Mouse (Mus musculus) forebrain, embryonic 12.5 days (tissue): ENCODE results near the gene Gm13283. TPM values are rescaled to one million over a fixed set of nuclear protein-coding genes. Genes with fewer than 3 reads are reported as not detected.
"Not testable (repeated sequence)": the region's sequence is repeated elsewhere in the genome, so short reads cannot be mapped to it uniquely, and the experiment has no call there.

Experiments used
- ATAC-seq: fragments of 200-750 bp; cut with Nextera tagmentation; 2 replicates; pipeline ENCODE4 v1.8.0; 2017; ENCODE audit warnings: moderate TSS enrichment; ENCODE audit not compliant: low FRiP score
- H3K27ac ChIP-seq: fragments of 300-500 bp; sonication (generic); 2 replicates; pipeline ENCODE4 v1.5.1; 2016; ENCODE audit warnings: mild to moderate bottlenecking
- H3K27me3 ChIP-seq: fragments of 300-500 bp; sonication (generic); 2 replicates; pipeline ENCODE4 v1.6.1; 2016; ENCODE audit warnings: mild to moderate bottlenecking
- H3K36me3 ChIP-seq: fragments of 300-500 bp; sonication (generic); replicated peaks from 2 replicates; pipeline ENCODE4 v1.6.1; 2016; ENCODE audit warnings: mild to moderate bottlenecking
- H3K4me1 ChIP-seq: fragments of 300-500 bp; sonication (generic); 2 replicates; pipeline ENCODE4 v1.6.1; 2016
- H3K4me2 ChIP-seq: fragments of 300-500 bp; sonication (generic); 2 replicates; pipeline ENCODE4 v1.6.1; 2016; ENCODE audit warnings: mild to moderate bottlenecking, moderate library complexity
- H3K4me3 ChIP-seq: fragments of 300-500 bp; sonication (generic); replicated peaks from 2 replicates; pipeline ENCODE4 v1.5.1; 2016; ENCODE audit warnings: mild to moderate bottlenecking
- H3K9ac ChIP-seq: fragments of 300-500 bp; sonication (generic); 2 replicates; pipeline ENCODE4 v1.6.1; 2016; ENCODE audit warnings: mild to moderate bottlenecking
- H3K9me3 ChIP-seq: fragments of 300-500 bp; sonication (generic); 2 replicates; pipeline ENCODE4 v1.6.1; 2016
- WGBS: fragments of 180-500 bp; shearing (Covaris S2); methylation state at CpG from one replicate; pipeline ENCODE4 v1.1.7; 2016; 5-methylcytosine and 5-hydroxymethylcytosine counted together
- polyA plus RNA-seq: library from polyadenylated mRNA; unstranded; fragments of >200 nt; fragmentation: Nextera tagmentation; extraction: Ambion mirVana; gene quantifications from 2 replicates; pipeline ENCODE4 v1.2.1, GENCODE M21; 2016

The Gm13283 gene
- polyA plus RNA-seq, result 0.15 and 0.18 TPM in 2 replicates

DNA sequence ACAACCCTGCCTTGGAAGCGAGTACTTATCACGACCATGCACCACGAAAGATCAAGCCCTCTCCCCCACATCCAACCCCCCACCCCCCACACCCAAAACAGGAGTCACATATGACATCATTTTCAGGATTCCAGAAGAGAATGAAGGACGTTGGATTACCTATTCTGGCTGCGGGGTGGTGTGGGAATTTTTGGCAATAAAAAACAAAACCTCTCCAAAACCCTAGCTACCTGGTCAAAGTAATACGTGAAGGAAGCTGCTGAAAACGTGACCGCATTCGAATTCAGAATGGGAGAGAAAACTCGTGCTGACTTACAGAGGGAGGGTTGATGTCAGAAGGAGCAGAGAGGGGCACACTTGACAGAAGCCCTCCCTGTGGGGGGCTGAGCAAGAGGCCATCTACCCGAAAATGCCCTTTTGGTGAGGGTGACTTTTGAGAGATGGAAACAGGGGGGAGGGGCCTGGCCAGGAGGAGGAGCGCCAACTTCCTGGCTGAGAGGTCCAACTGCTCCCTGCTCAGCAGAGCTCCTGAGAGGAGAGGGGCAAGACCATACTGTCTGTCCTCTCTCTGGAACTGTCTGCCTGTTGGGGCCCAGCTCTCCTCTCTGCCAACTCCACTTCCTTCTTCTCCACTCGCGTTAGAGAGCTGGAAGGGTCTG, at the start of gene Gm13283:
Gm13283 (plus strand) TSS at position 510 of the 659 bp plus-strand sequence.
- H3K27ac ChIP-seq, H3K36me3 ChIP-seq, H3K9me3 ChIP-seq, H3K27me3 ChIP-seq, H3K9ac ChIP-seq, H3K4me1 ChIP-seq, ATAC-seq: not testable (repeated sequence)
- WGBS, result 20% methylated on average over 11 of the region's 14 CpGs
- peak within 1 kb of the TSS; percentile 60 for H3K4me2 ChIP-seq
- H3K4me3 ChIP-seq, result peak within 1 kb of the TSS; percentile 36

DNA sequence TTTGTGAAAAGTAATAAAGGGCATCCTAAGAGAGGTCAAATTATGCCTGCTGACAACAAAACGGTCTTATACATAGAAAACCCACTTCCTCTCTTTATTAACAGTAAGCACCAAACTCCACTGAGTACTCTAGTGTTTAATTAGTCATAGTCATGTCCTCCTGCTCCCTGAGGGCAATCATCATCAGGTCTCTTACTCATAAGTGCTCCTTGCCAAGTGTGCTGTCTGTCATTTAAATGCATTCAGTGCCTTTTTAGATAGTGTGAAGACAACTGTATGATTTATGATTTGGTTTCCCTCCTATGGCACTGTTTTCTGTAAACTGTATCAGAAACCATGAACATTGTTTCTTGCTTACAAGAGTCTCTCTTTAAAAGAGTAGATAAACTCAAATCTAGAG, 45.6 kb upstream of the Gm13283 start:
- WGBS, result 97% methylated on average over 1 of the region's 1 CpGs
- no peak for ATAC-seq
- Histone ChIP-seq H3K4me2 (no peak overlapping the region), H3K27me3 (no peaks in the 10 kb centered on the region), H3K36me3 (peaks cover 39% of the 10 kb centered on the region), H3K4me3 (no peak overlapping the region), H3K9ac (no peak overlapping the region), H3K27ac (no peak overlapping the region), H3K4me1 (peaks cover 13% of the 10 kb centered on the region), H3K9me3 (no peaks in the 10 kb centered on the region)

DNA sequence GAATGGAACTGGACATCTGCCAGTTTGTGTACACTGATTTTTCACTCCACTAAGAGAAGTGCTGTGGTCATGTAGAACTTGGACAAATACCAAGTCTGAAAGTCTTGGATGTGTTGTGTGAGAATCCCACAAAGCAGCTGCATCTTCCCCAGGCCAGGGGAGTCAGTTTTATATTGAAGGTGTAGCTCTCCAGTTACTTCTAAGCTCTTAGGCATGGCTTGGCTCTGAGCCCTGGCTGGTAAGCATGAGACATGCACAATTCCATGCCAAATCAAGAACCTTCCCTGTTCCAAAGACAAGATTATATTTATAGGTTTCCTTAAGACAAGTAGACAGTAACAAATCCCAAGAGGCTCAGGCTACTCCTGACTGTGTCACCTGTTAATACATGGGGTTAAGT, 44.9 kb upstream of the Gm13283 start:
- H3K27me3 ChIP-seq, result no peaks in the 10 kb centered on the region
- H3K36me3 ChIP-seq, result peaks cover 37% of the 10 kb centered on the region
- no peaks in the 10 kb centered on the region for H3K9me3 ChIP-seq
- H3K4me2 ChIP-seq, result no peak overlapping the region
- no peak overlapping the region for H3K4me3 ChIP-seq
- no peak overlapping the region for H3K27ac ChIP-seq
- H3K9ac ChIP-seq, result no peak overlapping the region
- H3K4me1 ChIP-seq, result peaks cover 18% of the 10 kb centered on the region
- ATAC-seq, result no peak

DNA sequence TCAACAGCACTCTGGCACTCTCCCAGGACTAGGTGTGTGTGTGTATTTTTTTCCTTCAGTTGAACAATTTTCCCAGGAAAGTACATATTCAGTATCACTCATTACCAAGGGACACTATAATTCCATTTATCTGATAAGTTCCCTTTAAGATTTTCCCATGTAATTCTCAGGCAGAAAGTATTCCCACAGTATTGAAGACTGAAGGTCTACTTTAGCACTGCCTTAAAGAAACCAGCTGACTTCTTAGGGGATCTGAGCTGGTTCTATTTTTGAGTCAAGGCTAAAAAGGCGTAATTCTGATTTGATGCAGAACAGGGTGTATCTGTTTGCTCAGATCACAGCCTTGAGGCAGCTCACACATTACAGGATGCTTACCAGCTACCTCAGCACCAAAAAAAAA, 41.2 kb upstream of the Gm13283 start:
- H3K9ac ChIP-seq, result no peak overlapping the region
- ATAC-seq, result no peak

DNA sequence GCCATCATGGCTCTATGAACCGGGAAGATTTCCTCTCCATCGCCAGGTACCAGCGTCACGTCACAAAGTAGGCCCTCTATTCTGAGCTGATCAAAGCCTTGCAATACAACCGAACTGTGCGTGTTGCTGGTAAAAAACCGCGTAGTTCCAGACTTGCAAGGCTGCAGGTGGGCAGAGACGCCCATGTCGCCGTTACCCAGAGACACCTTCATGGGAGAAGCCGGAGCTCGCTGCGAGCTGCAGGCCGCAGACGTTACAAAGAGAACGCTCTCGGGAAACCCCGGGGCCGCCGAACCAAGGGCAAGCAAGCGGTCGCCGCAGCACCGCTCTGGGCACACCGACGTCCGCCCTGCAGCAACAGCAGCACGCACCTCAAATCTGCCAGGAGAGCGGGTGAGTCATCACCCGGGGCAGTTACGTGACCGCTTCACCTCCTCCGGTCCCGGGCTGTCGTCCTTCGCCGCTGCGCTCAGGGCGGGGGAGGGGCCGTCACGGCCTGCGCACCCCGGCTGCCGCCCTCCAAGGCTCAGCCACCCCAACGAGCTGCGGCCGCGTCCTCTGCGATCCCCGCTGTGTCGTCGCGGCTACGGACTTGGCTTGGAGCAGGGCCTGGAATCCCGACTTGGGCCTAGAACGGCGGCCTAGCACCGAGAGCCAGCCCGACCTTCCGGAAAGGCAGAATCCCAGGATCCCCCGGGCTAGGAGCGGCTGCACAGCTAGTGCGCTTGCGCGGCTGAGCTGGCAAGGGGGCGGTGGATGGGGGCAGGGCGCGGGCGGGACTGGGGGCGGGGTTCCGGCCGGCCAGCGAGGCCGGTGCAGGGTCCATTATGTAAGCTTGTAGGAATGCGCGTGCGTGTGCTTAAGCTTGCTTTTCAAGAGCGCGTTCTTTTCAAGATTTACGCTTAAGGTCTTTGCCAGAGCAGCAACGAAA, 37.9 kb upstream of the Gm13283 start, which contains the start of the genes Gm26566 and Klhl9:
Gm26566 (plus strand) TSS at position 15 of the 931 bp plus-strand sequence.
Klhl9 (minus strand) TSS at position 675 of the 931 bp plus-strand sequence.
- H3K4me3 ChIP-seq, result peak within 1 kb of the TSS; percentile 91
- H3K4me1 ChIP-seq, result peaks cover 32% of the 10 kb centered on the region
- peak within 1 kb of the TSS; percentile 96 for H3K9ac ChIP-seq
- H3K9me3 ChIP-seq, result no peaks in the 10 kb centered on the region
- WGBS, result under 1% methylated on average over 82 of the region's 82 CpGs
- no peaks in the 10 kb centered on the region for H3K27me3 ChIP-seq
- peaks cover 20% of the 10 kb centered on the region for H3K36me3 ChIP-seq
- ATAC-seq, result peak; percentile 97
- H3K27ac ChIP-seq, result peak within 1 kb of the TSS; percentile 96
- peak within 1 kb of the TSS; percentile 81 for H3K4me2 ChIP-seq

More for the DNA sequence above, 41.2 kb upstream of the Gm13283 start:
- Histone ChIP-seq H3K27me3 (no peaks in the 10 kb centered on the region), H3K4me2 (peak overlapping the region; percentile 49), H3K4me3 (peak overlapping the region; percentile 23), H3K36me3 (peaks cover 41% of the 10 kb centered on the region), H3K4me1 (peaks cover 32% of the 10 kb centered on the region), H3K9me3 (no peaks in the 10 kb centered on the region), H3K27ac (no peak overlapping the region)
- WGBS, result 72% methylated on average over 1 of the region's 1 CpGs

DNA sequence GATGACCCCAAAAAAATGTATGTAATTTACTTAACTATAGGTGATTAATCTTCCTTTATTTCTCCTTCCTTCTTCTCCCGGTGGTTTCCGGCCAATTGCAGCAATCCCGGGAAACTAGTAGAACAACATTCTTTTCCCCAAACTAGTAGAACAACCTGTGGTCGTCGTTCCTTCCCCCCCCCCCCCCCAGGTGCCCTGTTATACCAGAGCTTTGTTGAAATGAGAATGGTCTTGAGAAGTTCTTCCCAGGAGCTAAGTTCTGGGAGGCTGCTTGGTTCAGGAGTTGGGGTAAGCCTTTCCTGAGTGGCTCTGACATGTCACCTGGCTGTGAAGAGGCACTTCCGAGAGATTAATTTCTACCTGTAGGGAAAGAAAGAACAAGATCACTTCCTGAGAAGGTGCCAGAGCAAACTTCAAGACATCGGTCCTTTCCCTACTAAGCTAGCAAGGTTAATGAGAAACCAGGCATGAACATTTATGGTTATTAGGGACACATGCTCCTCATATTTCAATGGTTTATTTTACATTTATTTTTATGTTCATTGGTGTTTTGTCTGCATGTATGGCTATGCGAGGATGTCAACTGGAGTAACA, 36.3 kb upstream of the Gm13283 start:
- H3K4me2 ChIP-seq, result no peak overlapping the region
- ATAC-seq, result no peak
- H3K9ac ChIP-seq, result no peak overlapping the region
- no peak overlapping the region for H3K4me3 ChIP-seq
- H3K27ac ChIP-seq, result no peak overlapping the region
- 71% methylated on average over 8 of the region's 8 CpGs for WGBS
- peaks cover 5% of the 10 kb centered on the region; the same call in 1 of the 2 replicates for H3K27me3 ChIP-seq
- peaks cover 13% of the 10 kb centered on the region for H3K36me3 ChIP-seq
- H3K4me1 ChIP-seq, result peaks cover 26% of the 10 kb centered on the region
- no peaks in the 10 kb centered on the region for H3K9me3 ChIP-seq

DNA sequence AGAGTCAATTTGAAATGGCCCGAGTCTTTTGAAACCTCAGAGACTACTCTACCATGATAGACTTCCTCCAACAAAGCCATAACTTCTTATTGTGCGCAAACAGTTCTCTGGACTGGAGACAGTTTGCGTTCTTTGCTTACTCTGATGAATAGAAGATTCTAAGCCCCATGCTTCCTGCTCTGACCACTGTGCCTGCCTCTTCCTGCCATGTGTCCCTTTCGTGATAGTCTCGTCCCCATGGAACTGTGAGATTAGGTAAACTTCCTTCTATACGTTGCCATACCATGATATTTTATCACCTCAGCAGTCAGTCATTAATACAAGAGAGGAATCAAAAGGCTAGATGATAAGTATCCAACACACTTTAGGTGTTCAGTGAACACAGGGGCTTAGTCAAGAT, 33.2 kb upstream of the Gm13283 start:
- no peak overlapping the region for H3K4me2 ChIP-seq
- WGBS, result 91% methylated on average over 6 of the region's 6 CpGs
- no peaks in the 10 kb centered on the region for H3K4me1 ChIP-seq
- peaks cover 6% of the 10 kb centered on the region; the same call in 1 of the 2 replicates for H3K27me3 ChIP-seq
- H3K9me3 ChIP-seq, result no peaks in the 10 kb centered on the region
- H3K27ac ChIP-seq, result no peak overlapping the region
- no peak for ATAC-seq
- no peak overlapping the region for H3K9ac ChIP-seq
- H3K4me3 ChIP-seq, result no peak overlapping the region
- H3K36me3 ChIP-seq, result no peaks in the 10 kb centered on the region

DNA sequence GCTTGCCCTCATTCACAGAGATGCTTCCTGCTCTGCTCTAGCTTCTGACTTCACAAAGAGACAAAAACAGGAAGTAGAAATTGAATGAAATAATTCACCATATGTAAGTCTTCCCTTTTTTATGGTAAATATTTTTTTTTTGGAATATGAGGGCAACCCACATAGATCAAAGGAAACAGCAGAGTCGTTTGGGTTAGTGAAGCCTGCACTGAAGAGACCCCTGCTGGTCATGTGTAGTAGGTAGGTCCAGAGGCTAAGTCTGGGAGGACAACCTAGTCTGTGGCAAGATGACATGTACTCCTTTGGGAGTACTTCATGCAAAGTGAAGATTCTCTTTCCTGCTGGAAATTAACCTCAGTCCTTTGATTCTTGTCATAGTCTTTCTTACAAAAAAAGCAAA, 32.6 kb upstream of the Gm13283 start:
- H3K4me3 ChIP-seq, result no peak overlapping the region

DNA sequence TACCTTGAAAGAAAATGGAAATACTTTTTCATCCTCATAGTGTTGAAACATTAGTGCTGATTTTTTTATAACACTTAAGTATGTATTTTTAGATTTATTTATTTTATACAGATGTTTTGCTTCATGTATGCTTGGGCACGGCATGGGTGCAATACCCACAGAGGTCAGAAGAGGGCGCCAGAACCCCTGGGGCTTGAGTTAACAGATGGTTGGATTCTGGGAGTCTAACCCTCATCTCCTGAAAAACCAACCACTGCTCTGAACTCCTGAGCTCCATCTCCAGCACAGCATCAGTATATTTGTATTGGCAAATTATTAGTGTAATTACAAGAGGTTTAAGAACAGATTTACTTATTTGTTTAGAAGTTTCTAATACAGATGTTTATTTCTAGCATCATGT, 21.4 kb upstream of the Gm13283 start:
- no peak overlapping the region for H3K4me2 ChIP-seq
- 0 out of 2 replicates have a peak, but pooled peaks have one; percentile 17 for ATAC-seq
- H3K4me1 ChIP-seq, result no peaks in the 10 kb centered on the region
- 0% methylated on average over 2 of the region's 2 CpGs for WGBS
- H3K9me3 ChIP-seq, result no peaks in the 10 kb centered on the region
- H3K9ac ChIP-seq, result no peak overlapping the region
- H3K36me3 ChIP-seq, result no peaks in the 10 kb centered on the region
- no peaks in the 10 kb centered on the region for H3K27me3 ChIP-seq
- no peak overlapping the region for H3K4me3 ChIP-seq
- no peak overlapping the region for H3K27ac ChIP-seq

More for the DNA sequence above, 32.6 kb upstream of the Gm13283 start:
- H3K4me2 ChIP-seq, result no peak overlapping the region
- 0% methylated on average over 1 of the region's 1 CpGs for WGBS
- no peaks in the 10 kb centered on the region for H3K9me3 ChIP-seq
- H3K4me1 ChIP-seq, result no peaks in the 10 kb centered on the region
- H3K27ac ChIP-seq, result no peak overlapping the region
- H3K27me3 ChIP-seq, result peaks cover 6% of the 10 kb centered on the region; the same call in 1 of the 2 replicates
- no peaks in the 10 kb centered on the region for H3K36me3 ChIP-seq
- H3K9ac ChIP-seq, result no peak overlapping the region
- no peak for ATAC-seq

DNA sequence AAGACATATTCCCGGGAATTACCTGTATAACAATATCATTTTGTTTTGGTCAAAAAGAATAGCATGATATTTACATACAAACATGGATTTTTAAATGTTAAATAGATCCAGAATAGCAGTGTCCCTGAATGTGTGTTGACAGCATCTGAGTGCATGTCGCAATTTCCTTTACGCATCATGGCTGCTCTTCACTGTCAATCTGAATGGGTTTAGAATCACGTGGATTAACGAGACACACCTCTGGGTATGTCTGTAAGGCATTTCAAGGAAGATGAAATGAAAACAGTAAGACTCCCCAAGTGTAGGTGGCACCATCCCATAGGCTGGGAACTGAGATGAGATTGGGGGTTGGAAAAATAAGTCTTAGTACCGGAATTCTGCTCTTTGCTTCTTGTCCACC, 20.9 kb upstream of the Gm13283 start:
- no peaks in the 10 kb centered on the region for H3K4me1 ChIP-seq
- H3K4me2 ChIP-seq, result no peak overlapping the region
- H3K27ac ChIP-seq, result no peak overlapping the region
- WGBS, result 93% methylated on average over 6 of the region's 6 CpGs
- no peaks in the 10 kb centered on the region for H3K27me3 ChIP-seq
- no peaks in the 10 kb centered on the region for H3K9me3 ChIP-seq
- H3K36me3 ChIP-seq, result no peaks in the 10 kb centered on the region
- H3K4me3 ChIP-seq, result no peak overlapping the region
- no peak overlapping the region for H3K9ac ChIP-seq
- ATAC-seq, result no peak

DNA sequence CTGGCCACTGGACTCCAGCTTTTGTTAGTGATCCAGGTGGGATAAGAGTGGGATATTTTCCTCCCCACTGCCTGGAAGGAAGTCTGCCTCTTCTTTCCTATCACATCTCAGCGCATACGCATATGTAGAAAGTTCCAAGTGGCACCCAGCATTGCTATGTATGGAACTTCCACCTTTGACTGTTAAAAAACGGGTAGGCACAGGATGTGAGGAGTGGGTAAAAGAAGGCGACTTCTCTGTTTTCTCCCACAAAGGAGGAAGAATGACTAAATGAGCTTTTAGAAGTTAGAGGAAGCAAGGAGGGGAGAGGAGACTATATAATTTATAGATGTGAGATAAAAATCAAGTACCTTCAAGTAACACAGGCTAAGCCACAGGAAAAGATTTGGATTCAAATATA, 18.5 kb upstream of the Gm13283 start:
- H3K36me3 ChIP-seq, result no peaks in the 10 kb centered on the region
- H3K9ac ChIP-seq, result no peak overlapping the region
- no peak overlapping the region for H3K4me3 ChIP-seq
- H3K27ac ChIP-seq, result no peak overlapping the region
- WGBS, result 92% methylated on average over 4 of the region's 4 CpGs
- no peak for ATAC-seq
- H3K9me3 ChIP-seq, result no peaks in the 10 kb centered on the region
- H3K4me1 ChIP-seq, result no peaks in the 10 kb centered on the region; the same call in 1 of the 2 replicates
- no peak overlapping the region for H3K4me2 ChIP-seq
- H3K27me3 ChIP-seq, result no peaks in the 10 kb centered on the region

DNA sequence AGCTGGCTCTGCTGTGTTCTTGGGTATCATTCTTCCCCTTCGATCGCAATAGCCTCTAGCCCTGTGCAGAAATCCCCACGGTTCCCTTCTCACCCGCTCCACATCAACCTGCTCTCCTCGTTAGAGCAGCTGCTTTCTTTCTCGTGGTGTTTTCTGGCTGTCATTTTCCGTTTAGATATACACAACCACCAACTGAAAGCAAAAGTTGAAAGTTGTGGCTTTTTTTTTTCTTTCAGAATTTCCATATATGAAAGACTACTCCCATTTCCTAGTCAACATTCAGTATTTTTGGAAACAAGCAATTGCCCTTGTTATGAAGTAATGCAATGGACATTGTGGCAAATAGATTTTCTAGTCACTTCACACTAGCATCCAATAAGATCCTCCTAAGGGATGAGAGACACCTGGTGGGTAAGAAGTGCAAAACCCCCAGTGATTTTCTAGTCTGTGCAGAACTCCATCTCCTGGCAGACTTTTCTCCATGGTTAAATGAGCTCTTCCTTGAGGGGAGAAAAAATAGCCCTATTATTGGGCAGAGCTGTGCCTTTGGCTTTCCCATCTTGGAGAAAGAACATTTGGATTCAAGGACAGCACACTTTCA, 17.0 kb upstream of the Gm13283 start:
- no peaks in the 10 kb centered on the region for H3K36me3 ChIP-seq
- no peak overlapping the region for H3K4me3 ChIP-seq
- H3K27ac ChIP-seq, result no peak overlapping the region
- no peak overlapping the region for H3K4me2 ChIP-seq
- no peaks in the 10 kb centered on the region for H3K9me3 ChIP-seq
- whole genome bisulfite sequencing, result 76% methylated on average over 7 of the region's 7 CpGs
- H3K9ac ChIP-seq, result no peak overlapping the region
- ATAC-seq, result no peak
- H3K27me3 ChIP-seq, result no peaks in the 10 kb centered on the region
- no peaks in the 10 kb centered on the region; the same call in 1 of the 2 replicates for H3K4me1 ChIP-seq
